Mouse (Mus musculus) heart, postnatal 36 days (tissue): Measurements from ENCODE around the gene Cryz. TPM values are rescaled to one million over a fixed set of nuclear protein-coding genes. Genes with fewer than 3 reads are reported as not detected.
A peak's percentile ranks its signal among the peaks of the same experiment; 100 is the strongest.
"Not testable (repeated sequence)": the region's sequence is repeated elsewhere in the genome, so short reads cannot be mapped to it uniquely, and the experiment has no call there.

Experiments used
- DNase-seq, 2 experiments: peaks; one replicate each; pipeline ENCODE4 v3.0.0; 2021 to 2022
- intact Hi-C: fragments of 180-260 bp; cut with DNase I; formaldehyde crosslinking; loops from one replicate; pipeline ENCODE4 v1.15.1; 2025
- total RNA-seq, 2 experiments: library from RNA; stranded (reverse); gene quantifications; 2 replicates each; pipeline ENCODE4 v1.2.3; 2021

Cryz gene
- total RNA-seq, 2 experiments from 2014 or later: 17.5 to 18.2 TPM

DNA sequence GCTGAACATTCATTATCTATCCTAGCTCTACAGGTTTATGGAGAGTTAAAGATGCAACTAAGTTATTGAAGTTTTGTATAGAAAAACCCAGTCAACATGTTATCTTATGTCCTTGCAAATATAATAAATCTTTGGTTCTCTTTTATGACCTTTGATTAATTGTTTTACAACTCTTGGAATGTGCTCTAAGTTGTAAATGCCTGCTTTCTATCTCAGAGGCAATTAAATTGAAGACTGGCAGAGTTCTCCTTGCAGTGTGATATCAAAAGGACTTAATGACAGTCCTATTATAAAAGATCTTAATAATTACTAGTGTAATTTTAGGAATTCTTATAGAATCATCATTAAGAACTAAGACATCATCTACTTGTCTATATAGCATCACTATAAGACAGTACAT is 5.6 kb downstream of the Cryz start:
- intact Hi-C loops: no loop called here
- DNase-seq: no peak

DNA sequence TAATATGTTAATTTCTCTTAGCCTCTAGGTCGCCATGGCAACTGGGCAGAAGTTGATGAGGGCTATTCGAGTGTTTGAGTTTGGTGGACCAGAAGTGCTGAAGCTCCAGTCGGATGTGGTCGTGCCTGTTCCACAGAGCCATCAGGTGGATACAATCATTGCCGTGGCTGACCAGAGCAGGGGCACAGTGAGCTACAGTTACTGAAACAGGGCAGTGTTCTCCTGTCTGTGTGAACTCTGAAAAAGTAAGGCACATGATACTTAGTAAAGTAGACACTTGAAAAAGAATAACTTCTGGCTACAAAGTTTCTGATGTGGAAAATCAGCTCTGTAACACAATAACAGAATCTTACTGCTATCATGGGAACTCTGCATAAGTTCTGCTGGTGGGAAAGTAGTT is 8.4 kb downstream of the Cryz start:
- no peak for DNase-seq
- intact Hi-C loops: no loop called here

GRCm38 (mm10) chr3:154607896-154608295 is 11.4 kb downstream of the Cryz start:
- DNase-seq: no peak
- intact Hi-C loops: no loop called here

DNA sequence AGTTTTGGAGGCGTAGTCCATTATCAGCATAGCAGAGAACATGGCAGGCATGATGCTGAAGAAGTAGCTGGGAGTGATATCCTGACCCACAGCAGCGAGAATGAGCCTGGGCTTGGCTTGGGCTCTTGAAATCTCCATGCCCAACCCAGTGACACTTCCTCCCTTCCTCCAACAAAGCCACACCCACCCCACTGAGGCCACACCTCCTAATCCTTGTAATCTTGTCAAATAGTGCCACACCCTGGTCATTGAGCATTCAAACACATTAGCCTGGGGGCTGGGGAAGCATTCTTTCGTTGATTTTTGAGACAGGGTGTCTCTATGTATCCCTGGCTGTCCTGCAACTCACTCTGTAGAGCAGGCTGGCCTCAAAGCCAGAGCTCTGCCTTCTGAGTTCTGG is 15.4 kb downstream of the Cryz start:
- no peak for DNase-seq
- intact Hi-C loops: no loop called here

GRCm38 (mm10) chr3:154614771-154615170 is 18.3 kb downstream of the Cryz start:
- intact Hi-C loops: no loop called here
- DNase-seq: no peak

- intact Hi-C loops: no loop called here
- DNase-seq: no peak
Observed at GRCm38 (mm10) chr3:154615304-154615703, 18.8 kb downstream of the Cryz start.

- DNase-seq: no peak
- intact Hi-C loops: no loop called here
Observed at GRCm38 (mm10) chr3:154616106-154616505, 19.6 kb downstream of the Cryz start.

GRCm38 (mm10) chr3:154628284-154628683 is 31.8 kb downstream of the Cryz start:
- no peak for DNase-seq
- intact Hi-C loops: no loop called here

- intact Hi-C loops, DNase-seq: not testable (repeated sequence)
Observed at GRCm38 (mm10) chr3:154631281-154631680, 34.8 kb downstream of the Cryz start.

GRCm38 (mm10) chr3:154633091-154633490 is 36.6 kb downstream of the Cryz start:
- DNase-seq: no peak
- intact Hi-C loops: no loop called here

GRCm38 (mm10) chr3:154646638-154647442 is 50.3 kb downstream of the Cryz start:
- intact Hi-C loops: no loop called here
- no peak for DNase-seq

- intact Hi-C loops: no loop called here
- no peak for DNase-seq
Observed at GRCm38 (mm10) chr3:154647443-154647780, 50.9 kb downstream of the Cryz start.

GRCm38 (mm10) chr3:154649411-154650285 is 53.1 kb downstream of the Cryz start:
- intact Hi-C loops: loop anchor here (5.0 to 10.0 kb wide), 3 partner anchors 138 to 705 kb away; no protein-coding TSS in a partner anchor
- no peak for DNase-seq

- no peak for DNase-seq
- intact Hi-C loops: loop anchor here (5.0 to 10.0 kb wide), 3 partner anchors 136 to 703 kb away; no protein-coding TSS in a partner anchor
Observed at GRCm38 (mm10) chr3:154651192-154651821, 54.8 kb downstream of the Cryz start.

- peak; percentile 55 to 64 for DNase-seq
- intact Hi-C loops: loop anchor here (5.0 to 10.0 kb wide), 3 partner anchors 134 to 702 kb away; no protein-coding TSS in a partner anchor
Observed at GRCm38 (mm10) chr3:154652581-154653420, 56.3 kb downstream of the Cryz start.

GRCm38 (mm10) chr3:154653454-154653853 is 56.9 kb downstream of the Cryz start:
- DNase-seq: no peak
- intact Hi-C loops: loop anchor here (5.0 to 10.0 kb wide), 3 partner anchors 134 to 701 kb away; no protein-coding TSS in a partner anchor

DNA sequence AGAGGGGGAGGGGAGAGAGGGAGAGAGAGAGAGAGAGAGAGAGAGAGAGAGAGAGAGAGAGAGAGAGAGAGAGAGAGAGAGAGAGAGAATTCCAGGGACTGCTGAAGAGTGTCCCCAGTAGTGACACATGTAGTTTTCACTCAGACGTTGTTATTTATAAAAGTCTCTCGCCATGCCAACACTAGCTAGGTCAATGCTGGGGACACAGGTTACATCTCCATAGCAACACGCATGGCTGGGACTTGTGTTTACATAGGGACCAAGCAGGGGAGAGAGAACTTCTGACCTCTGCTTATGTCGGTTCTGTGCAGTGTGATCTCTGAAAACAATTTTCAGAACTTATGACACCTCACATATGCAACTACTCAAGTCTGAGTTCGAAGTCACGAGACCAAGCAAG is 57.8 kb downstream of the Cryz start:
- intact Hi-C loops: loop anchor here (5.0 to 10.0 kb wide), 3 partner anchors 133 to 701 kb away; no protein-coding TSS in a partner anchor
- DNase-seq: no peak

- intact Hi-C loops: loop anchor here (5.0 to 10.0 kb wide), 3 partner anchors 132 to 700 kb away; no protein-coding TSS in a partner anchor
- peak; percentile 10 to 28 for DNase-seq
Observed at GRCm38 (mm10) chr3:154654901-154655300, 58.4 kb downstream of the Cryz start.

DNA sequence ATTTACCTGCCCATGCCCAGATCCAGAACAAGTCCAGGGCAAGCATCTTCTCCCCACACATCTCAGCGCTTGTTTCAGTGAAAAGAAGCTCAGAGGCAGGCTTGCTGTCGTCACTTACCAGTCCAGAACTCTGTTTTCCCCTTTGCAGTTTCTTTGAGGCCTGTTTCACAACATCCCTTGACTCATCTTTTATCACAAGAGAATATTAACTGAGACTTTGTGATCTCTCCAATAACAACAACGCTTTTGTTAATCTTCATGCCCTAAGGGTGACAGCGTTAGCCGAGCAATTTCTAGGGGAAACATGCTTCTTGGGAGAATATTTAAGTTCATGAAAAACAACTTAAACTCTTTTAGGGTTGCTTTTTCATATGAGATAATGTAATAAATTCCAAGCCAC is 59.2 kb downstream of the Cryz start:
- intact Hi-C loops: loop anchor here (10.0 kb wide), 1 partner anchor 699 kb away; no protein-coding TSS in a partner anchor
- DNase-seq: no peak

GRCm38 (mm10) chr3:154663545-154663944 is 67.0 kb downstream of the Cryz start, which contains the start of gene Erich3:
Gene Erich3, plus strand, starts transcription at chr3:154663859.
- DNase-seq: no peak
- intact Hi-C loops: no loop called here
